In the genomic region with DNA sequence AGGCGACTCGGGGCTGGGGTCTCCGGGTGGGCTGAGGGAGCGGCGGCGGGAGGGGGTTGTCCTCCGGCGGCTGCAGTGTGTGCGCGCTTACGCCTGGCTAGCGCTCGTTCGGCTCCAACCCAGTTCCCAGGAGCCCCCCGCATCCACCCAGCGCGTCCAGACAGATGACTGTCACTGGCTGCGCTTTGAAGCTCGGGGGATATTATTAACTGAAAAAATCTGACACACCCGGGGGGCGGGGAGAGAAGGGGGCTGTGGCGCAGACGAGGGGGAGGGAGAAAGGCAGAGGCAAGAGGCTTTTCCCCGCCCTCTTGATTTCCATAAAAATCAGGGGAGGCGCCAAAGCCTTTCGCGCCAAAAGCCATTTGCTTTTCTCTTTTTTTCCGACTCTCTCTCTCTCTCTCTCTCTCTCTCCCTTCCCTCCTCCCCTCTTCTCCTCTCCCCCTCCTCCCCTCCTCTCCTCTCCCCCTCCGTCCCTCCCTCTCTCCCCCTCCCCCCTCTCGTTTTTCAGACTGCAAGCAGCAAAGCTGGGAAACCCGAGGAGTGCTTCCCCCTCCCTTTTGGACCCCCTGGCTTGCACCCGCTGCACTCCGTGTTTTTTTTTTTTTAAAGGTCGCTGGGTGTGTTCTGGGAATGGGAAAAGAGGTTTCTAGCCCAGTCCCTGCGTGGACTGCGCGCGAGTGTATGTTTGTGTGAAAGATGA, we compare ENCODE assay signal across 7 mouse cellular contexts. TPM values are rescaled to one million over a fixed set of nuclear protein-coding genes. Genes with fewer than 3 reads are reported as not detected.
DNase-seq lines count a peak whose midpoint lies in the region; ATAC-seq and TF ChIP-seq lines count a peak whose summit lies in the region.

A gene (minus strand): TSS at position 254 of the 703 bp plus-strand sequence.

- DNase-seq in adrenal gland, adult 18-20 months (ENCODE audit: low spot score in 2 of 2): peak; percentile 52 to 58
- peak; percentile 48 to 61 for DNase-seq in cerebellum, postnatal 25 days
- peak; percentile 73 for DNase-seq in gastrocnemius, adult 2 months
- peak; percentile 43 to 45 for DNase-seq in left cerebral cortex, adult 8-10 months (ENCODE audit: low spot score in 2 of 2)
- DNase-seq in right cerebral cortex, postnatal 4 days: peak; percentile 87

- peak within 1 kb of the TSS; percentile 91 for H3K27ac ChIP-seq in gastrocnemius, adult 2 months
- peak within 1 kb of the TSS; percentile 93 for H3K27ac ChIP-seq in hindbrain, embryonic 16.5 days (ENCODE audit: low read depth, low read length)

- intact Hi-C loops in gastrocnemius, adult 2 months (cut with DNase I): loop anchor here (1.0 to 10.0 kb wide), 6 partner anchors 133 to 523 kb away; no protein-coding TSS in a partner anchor

- H3K4me3 ChIP-seq in gastrocnemius, adult 2 months: peak within 1 kb of the TSS; percentile 87
- peak within 1 kb of the TSS; percentile 76 for H3K4me3 ChIP-seq in hindbrain, embryonic 16.5 days (ENCODE audit: low read length)

- peak; percentile 79 for ATAC-seq in hindbrain, embryonic 16.5 days
- ATAC-seq in megakaryocyte progenitor cell, adult 5-6 weeks (replicated peaks; ENCODE audit: poor library complexity): peak; percentile 42

- TF ChIP-seq CTCF in gastrocnemius, adult 2 months (IDR thresholded peaks at IDR 0.05): no peak

- H3K4me1 ChIP-seq in hindbrain, embryonic 16.5 days (ENCODE audit: control insufficient read depth, insufficient read depth, low read depth, low read length): peaks cover 7% of the 10 kb centered on the region

- peak within 1 kb of the TSS; percentile 88 for H3K4me2 ChIP-seq in hindbrain, embryonic 16.5 days (ENCODE audit: low read length)

- WGBS in hindbrain, embryonic 16.5 days: under 1% methylated on average over 32 of the region's 38 CpGs

- peak within 1 kb of the TSS; percentile 95 for H3K9ac ChIP-seq in hindbrain, embryonic 16.5 days (ENCODE audit: low read depth, low read length)

- H3K27me3 ChIP-seq in hindbrain, embryonic 16.5 days (replicated peaks; ENCODE audit: control insufficient read depth, insufficient read depth, low read length): no peaks in the 10 kb centered on the region

- H3K36me3 ChIP-seq in hindbrain, embryonic 16.5 days (ENCODE audit: control insufficient read depth, insufficient read depth, low read length): no peaks in the 10 kb centered on the region

- no peaks in the 10 kb centered on the region for H3K9me3 ChIP-seq in hindbrain, embryonic 16.5 days (ENCODE audit: control insufficient read depth, low read length)

RNA-seq across cellular contexts. Expression of the gene that starts here (rescaled TPM):
- total RNA-seq in adrenal gland, adult 18-20 months (2021): 1 to 10 TPM; 7.1 to 7.4 TPM
- total RNA-seq in gastrocnemius, adult 2 months (2021): under 1 TPM; 0.31 to 0.50 TPM
- 56.9 and 63.5 TPM in 2 replicates for polyA plus RNA-seq in hindbrain, embryonic 16.5 days (2015; fragmentation: Nextera tagmentation; extraction: Ambion mirVana)
- 1 to 10 TPM; 5.4 to 7.9 (median 7.0) TPM for total RNA-seq in left cerebral cortex, adult 8-10 months (2022)
- 0.64 and 2.5 TPM in 2 replicates for total RNA-seq in megakaryocyte progenitor cell, adult 5-6 weeks (2015)
- 0.71 and 2.3 TPM in 2 replicates for total RNA-seq in megakaryocyte progenitor cell, adult 5-6 weeks (2017)

Comparison
In these comparisons a context has a peak if more than half of its experiments do, and no peak if none do; other contexts are left out.
1. Peak in every context shown above with its lines: DNase-seq, ATAC-seq, H3K4me3 ChIP-seq and H3K27ac ChIP-seq.
2. Peak in DNase-seq, H3K4me3 ChIP-seq and H3K27ac ChIP-seq in gastrocnemius, adult 2 months; RNA of the gene not detected or under 1 TPM.